Mouse (Mus musculus): ENCODE measurements around the gene Hoxa9.

DNA sequence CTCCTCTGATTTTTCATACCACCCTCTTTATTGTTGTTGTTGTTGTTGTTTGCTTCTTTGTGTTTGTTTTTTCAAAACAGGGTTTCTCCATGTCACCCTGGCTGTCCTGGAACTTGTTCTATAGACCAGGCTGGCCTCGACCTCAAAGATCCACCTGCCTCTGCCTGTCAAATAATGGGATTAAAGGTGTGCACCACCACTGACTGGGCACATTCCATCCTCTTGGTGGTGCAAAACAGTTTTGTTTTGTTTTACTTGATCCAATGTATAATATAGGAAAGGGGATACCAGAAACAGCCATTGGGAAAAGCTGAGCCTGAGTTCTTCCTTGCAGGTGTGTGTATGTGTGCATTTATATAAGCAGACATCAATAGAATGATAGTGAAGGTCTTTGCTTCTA, 44.4 kb downstream of the Hoxa9 start:
- no peak for TF ChIP-seq CTCF (conservative IDR thresholded peaks at IDR 0.05; ENCODE audit: low read length)
- no peak for TF ChIP-seq NANOG (IDR thresholded peaks at IDR 0.05; ENCODE audit: borderline replicate concordance, low read length)
